Mouse (Mus musculus): ENCODE data around the gene Ptgfrn. TPM values are rescaled to one million over a fixed set of nuclear protein-coding genes. Genes with fewer than 3 reads are reported as not detected.

Gene Ptgfrn
- total RNA-seq, 1 experiment from 2014 or later: 32.1 TPM

DNA sequence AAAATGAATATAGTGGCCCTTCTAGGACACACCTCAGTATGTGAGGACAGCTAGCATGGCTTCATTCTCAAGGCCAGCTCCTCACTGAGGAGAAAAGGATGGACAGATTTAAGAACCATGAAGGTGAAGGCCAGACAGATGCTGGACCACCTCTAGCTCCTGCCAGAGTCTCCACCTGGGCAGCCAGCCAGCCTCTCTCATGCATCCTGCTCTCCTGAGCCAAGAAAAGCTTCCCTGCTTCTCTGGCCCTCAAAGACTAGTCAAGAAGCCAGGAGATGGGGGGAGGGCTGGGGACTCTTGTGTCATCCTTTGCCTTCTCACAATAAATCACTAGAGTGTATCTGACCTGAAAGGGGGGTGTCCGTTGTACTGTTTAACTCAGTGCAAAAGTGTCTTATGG, 31.7 kb downstream of the Ptgfrn start:
- DNase-seq: peak; percentile 70

DNA sequence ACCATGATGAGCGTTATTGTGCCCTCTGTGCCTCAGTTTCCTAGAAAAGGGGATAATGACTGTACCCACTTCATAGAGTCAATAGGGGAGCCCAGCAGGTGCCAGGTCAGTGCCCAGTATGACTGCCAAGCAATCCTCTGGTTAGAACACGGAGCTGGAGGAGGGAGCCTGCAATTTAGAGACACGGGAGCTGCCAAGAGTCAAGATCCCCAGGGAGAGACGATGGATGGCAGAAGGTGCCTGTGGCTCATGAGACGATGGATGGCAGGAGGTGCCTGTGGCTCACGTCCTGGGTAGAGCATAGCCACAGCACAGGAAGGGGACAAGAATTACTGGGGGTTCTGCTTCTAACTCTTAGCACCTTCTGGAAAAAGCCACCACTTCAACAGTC, 32.4 kb downstream of the Ptgfrn start:
- peak; percentile 60 for DNase-seq

DNA sequence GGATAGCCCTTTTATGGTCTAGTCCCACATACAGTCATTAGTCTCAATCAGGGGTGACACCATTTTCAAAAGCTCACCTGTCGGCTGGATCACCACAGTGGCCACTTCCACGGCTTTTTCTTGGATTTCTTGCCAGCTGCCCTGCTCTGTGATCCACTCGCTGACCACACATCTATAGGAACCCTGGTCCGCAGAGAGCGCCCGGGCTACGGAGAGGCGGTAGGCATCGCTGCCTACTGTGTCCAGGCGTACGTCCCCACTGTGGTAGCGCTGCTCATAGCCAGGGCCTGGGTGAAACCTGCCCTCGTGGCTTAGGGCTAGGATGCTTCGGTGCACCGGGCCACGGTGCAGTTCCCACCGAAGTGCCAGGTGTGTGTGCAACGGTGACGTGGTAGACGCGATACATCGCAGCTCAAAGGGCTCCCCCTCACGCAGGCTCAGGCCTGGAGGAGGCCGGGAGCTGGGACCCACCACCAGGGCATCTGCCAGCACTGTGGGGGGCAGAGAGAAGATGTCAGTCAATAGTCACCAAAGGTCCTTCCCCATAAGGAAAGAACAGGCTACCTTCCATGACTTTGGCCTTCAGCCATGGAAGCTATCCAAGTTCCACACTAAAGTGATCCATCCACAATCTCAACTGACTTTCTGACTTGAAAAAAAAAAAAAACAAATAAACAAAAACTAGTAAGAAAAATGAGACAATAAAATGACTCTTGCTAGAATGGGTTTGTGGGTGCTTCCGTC, 32.9 kb downstream of the Ptgfrn start:
- no peak for DNase-seq

DNA sequence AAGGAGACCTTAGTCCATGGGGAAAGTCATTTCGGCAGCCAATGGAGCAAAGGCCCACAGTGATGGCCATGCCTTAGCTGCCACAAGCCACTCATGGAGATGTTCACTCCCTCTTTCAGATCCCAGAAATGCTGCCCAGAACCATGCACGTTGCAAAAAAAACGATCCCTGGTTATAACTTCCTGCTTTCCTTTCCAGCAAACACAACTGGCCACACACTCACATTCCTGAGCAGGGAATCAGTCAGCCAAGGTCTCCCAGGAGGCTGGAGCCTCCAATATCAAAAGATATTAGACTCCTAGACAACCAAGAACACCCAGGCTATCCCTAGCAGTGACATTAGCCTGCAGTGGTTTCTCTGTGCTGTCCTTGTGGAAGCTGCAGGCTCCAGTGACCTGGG, 34.2 kb downstream of the Ptgfrn start:
- peak; percentile 58 for DNase-seq

DNA sequence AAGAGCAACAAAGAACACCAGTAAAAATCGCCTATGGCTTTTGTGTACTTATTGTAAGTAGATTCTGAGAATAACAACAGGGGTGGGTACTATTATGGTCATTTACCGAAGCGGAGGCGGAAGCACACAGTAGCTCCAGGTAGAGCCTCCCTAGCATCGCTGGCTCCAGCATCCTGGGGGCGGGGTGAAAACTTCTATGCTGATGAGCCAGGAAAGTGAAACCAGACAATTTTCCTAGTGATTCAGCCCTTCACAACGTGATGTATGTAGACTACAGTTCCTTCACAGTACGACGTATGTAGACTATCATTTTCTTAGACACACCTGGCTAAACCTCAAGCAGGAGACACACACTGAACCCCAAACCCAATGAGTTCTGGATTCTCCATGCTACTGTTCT, 36.7 kb downstream of the Ptgfrn start:
- no peak for DNase-seq

DNA sequence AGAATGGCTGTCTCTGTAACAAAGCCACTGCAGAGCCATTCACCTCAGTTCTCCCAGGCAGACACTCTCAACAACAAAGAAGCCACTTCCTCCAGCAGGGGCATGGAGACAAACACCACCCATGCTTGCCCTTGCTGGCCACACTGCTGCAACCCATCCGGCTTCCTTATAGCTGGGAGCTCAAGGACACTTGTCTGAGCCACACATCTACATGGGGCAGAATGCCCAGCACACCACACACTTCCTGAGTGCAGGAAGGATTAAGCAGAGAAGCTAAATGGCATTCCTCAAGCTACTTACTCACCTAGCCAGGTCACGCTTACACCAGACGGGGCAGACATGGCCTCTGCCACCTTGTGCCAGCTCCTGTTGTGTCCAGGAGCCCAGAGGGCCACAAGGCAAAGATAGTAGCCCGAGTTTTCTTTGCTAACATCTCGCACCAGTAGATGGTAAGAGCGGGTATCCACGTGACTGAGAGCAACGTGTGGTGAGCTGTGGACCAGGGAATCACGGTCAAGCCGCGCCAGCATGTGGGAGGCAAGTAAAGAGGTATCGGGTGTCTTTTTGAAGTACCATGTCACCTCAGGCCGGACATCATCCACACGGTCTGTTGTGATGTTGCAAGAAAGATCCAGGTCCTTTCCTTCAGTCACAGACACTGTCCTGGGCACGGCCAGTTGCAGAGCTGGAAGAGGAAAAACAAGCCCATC, 37.4 kb downstream of the Ptgfrn start:
- DNase-seq: no peak

GRCm38 (mm10) chr3:101071576-101071975, 38.5 kb downstream of the Ptgfrn start:
- no peak for DNase-seq

DNA sequence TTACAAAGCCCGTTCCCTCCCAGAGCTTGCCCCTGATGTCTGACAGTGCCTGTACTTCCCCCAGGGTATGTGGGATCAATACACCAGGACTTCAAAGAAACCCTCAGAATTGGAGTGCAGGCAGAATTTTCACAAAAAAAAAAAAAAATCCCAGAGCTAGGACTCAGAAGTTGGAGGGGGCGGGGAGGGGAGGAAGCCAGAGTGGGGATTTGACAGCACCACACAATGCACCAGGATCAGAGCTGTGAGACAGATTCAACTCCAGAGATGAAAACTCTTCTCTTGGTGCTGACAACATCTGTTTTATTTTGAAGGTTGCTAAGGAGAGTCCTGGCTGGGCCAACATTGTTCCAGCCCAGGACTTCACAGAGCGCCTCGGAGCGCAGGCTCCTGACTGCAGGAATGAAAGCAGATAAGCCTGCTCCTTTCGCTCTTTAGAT, 39.3 kb downstream of the Ptgfrn start:
- DNase-seq: peak; percentile 43

GRCm38 (mm10) chr3:101070230-101070795, 39.8 kb downstream of the Ptgfrn start:
- peak; percentile 80 for DNase-seq

DNA sequence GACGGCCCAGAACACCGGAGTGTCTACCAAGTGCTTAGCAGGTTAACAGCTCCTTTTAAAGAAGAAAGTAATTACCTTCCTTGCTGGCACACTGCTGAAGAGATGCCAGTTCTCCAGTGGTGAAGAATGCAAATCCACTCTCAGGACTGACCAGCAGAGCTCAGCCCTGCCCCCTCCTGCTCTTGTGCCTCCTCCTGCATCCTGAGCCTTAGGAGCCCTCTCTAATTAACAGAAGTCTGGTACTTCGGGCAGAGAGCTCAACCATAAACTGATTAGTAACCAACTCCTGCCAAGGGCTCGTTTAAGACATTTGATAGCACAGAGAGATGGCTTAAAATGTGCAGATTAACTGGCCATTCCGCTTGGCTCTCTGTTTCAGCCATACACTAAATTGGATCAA, 41.4 kb downstream of the Ptgfrn start:
- no peak for DNase-seq

GRCm38 (mm10) chr3:101066175-101066574, 43.9 kb downstream of the Ptgfrn start:
- DNase-seq: no peak

GRCm38 (mm10) chr3:101061865-101062585, 48.1 kb downstream of the Ptgfrn start:
- DNase-seq: no peak

DNA sequence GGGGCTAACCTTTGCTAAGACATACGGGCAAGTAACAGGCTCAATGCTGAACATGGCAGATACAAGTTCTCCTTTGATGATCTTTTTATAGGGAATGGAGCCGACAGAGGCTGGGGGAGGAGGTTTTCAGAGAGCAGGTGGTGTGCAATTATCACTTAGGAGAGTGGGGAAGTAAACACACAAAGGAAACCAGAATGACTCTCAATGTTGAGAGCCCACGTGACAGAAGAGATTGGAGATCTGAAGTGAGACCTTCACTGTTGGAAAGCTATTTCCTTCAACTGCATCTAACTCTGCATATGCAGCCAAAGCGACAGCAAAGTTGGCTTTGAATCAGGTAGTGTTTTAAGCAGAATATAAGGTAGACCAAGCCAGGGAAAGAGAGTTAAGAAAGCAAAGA, 50.9 kb downstream of the Ptgfrn start:
- no peak for DNase-seq

GRCm38 (mm10) chr3:101058203-101058602, 51.9 kb downstream of the Ptgfrn start:
- no peak for DNase-seq

GRCm38 (mm10) chr3:101055216-101055615, 54.9 kb downstream of the Ptgfrn start:
- no peak for DNase-seq

DNA sequence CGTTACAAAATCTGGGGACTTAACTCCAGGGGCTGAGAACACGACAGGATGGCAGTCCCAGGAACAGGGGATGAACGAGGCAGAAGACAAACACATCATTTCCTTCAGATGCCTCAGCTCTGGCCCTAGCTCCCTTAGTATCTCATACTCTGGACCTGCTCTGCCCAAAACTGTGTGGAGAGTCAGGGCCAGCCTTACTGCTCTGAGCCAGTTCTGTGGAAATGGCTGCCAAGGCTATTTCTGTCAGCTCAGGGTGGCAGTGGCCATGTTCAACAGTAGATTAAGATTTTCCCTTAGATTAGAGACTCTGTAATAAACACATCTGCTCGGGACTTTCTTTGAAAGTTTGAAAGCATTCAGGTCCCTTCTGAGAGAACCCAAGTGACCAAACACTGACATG, 58.5 kb downstream of the Ptgfrn start:
- DNase-seq: no peak

DNA sequence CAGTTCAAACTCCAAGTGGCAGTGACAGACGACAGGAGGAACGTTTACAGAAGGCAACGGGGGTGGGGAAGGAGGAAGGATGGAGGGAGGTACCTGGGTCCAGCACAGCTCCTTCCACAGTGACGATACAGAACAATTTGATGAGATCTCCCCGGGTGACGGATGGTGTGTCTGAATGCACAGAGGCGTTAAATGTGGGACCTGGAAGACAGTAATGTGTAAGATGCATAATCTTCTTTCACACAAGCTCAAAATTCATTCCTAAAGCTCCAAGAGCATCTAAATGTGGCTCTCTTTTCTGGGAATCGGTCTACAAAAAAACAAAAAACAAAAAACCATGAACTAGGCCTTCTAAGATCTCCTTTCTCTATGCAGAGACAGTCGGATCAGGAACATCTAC, 60.1 kb downstream of the Ptgfrn start:
- no peak for DNase-seq

DNA sequence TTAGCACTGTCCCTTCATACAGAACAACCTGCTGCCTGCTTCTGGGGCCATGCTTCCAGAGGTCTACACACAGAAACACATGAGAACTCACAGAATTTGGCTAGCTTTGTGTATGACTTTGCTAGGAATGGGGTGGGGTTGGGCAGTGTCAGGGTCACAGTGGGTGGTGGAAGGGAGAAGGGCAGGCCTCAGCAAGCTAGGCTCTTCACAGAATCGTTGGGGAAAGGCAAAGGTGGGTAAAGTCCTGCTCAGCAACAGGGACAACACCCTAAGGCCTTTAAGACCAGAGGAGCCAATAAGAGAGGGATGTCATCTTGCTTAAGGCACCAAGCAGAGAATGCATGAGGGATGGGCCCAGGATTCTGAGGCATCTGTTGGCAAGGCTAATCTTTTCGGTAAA, 61.3 kb downstream of the Ptgfrn start:
- DNase-seq: no peak

GRCm38 (mm10) chr3:101047586-101048275, 62.3 kb downstream of the Ptgfrn start:
- peak; percentile 90 for DNase-seq

GRCm38 (mm10) chr3:101045431-101045830, 64.6 kb downstream of the Ptgfrn start:
- peak; percentile 75 for DNase-seq

- no peak for DNase-seq
Measured at GRCm38 (mm10) chr3:101044686-101045085, 65.4 kb downstream of the Ptgfrn start.

- no peak for DNase-seq
Measured at GRCm38 (mm10) chr3:101041997-101042396, 68.1 kb downstream of the Ptgfrn start.
